Mouse (Mus musculus): ENCODE results near the gene Jam3. TPM values are rescaled to one million over a fixed set of nuclear protein-coding genes. Genes with fewer than 3 reads are reported as not detected.
"Not testable (repeated sequence)": the region's sequence is repeated elsewhere in the genome, so short reads cannot be mapped to it uniquely, and the experiment has no call there.

The Jam3 gene
- polyA plus RNA-seq, 1 experiment from 2014 or later: 103 TPM

DNA sequence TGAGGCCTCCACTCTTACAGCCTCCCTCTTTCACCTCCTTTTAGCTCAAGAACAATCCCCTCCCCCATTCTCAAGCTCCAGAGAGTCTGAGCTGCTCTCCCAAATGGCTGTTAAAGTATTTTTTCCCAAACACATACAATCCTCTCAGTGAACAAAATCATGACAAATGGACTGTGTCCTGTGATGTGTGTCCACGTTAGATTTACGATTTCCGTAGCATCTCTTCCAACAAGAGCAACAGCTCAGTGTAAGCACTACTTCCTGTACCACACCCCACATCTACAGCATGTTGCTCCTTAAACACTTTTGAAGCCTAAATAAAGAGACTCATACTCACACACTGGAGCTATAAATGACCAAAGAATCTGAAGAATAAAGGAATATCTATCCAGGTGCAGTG, 10.4 kb upstream of the Jam3 start:
- no peak overlapping the region for H3K4me3 ChIP-seq (replicated peaks)
- 79% methylated on average over 3 of the region's 3 CpGs for WGBS
- H3K9me3 ChIP-seq: no peaks in the 10 kb centered on the region
- peaks cover 3% of the 10 kb centered on the region; the same call in 1 of the 2 replicates for H3K4me1 ChIP-seq (replicated peaks)
- no peaks in the 10 kb centered on the region for H3K36me3 ChIP-seq
- no peak overlapping the region for H3K27ac ChIP-seq
- no peak overlapping the region for H3K9ac ChIP-seq (replicated peaks)
- ATAC-seq: no peak
- H3K4me2 ChIP-seq (replicated peaks): no peak overlapping the region
- H3K27me3 ChIP-seq: no peaks in the 10 kb centered on the region

DNA sequence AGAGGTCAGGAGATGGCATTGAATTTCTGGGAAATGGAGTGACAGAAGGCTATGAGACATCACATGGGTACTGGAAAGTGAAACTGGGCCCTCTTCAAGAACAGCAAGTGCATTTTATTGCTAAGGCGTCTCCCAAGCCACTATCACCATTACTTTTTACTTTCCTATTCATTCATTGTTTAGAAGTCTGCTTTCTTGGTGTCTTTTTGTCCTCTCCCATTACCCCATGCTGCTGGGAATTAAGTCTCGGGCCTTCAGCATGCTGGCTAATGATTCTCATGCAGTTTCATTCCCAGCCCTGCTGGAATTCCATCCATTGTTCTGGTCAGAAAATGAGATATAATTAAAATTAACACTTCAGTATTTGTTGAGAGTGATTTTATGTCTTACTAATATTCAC, 9.7 kb upstream of the Jam3 start:
- no peaks in the 10 kb centered on the region for H3K9me3 ChIP-seq
- no peak for ATAC-seq
- H3K9ac ChIP-seq (replicated peaks): no peak overlapping the region
- no peak overlapping the region for H3K4me3 ChIP-seq (replicated peaks)
- WGBS: 12% methylated on average over 2 of the region's 2 CpGs
- no peak overlapping the region for H3K4me2 ChIP-seq (replicated peaks)
- no peaks in the 10 kb centered on the region for H3K27me3 ChIP-seq
- H3K27ac ChIP-seq: no peak overlapping the region
- no peaks in the 10 kb centered on the region for H3K36me3 ChIP-seq
- H3K4me1 ChIP-seq (replicated peaks): peaks cover 3% of the 10 kb centered on the region; the same call in 1 of the 2 replicates

DNA sequence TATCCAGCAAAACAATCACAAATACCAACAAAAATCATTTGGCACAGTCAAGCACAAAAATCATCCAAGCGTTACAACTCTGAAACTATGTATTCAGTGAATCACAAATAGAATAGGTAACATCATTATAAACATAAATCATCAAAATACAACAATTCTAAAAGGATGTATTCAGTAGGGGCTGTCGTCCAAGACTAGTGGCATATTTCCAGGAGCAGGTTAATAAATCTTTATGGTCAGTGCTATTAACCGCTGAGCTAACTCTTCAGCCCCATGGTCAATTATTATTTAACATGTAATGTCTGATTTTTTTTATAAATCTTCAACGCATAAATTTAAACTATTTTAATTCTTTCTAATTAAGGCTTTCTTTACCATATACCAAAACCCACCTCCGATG, 8.4 kb upstream of the Jam3 start:
- 82% methylated on average over 5 of the region's 5 CpGs for WGBS
- not testable (repeated sequence) for H3K27me3 ChIP-seq

DNA sequence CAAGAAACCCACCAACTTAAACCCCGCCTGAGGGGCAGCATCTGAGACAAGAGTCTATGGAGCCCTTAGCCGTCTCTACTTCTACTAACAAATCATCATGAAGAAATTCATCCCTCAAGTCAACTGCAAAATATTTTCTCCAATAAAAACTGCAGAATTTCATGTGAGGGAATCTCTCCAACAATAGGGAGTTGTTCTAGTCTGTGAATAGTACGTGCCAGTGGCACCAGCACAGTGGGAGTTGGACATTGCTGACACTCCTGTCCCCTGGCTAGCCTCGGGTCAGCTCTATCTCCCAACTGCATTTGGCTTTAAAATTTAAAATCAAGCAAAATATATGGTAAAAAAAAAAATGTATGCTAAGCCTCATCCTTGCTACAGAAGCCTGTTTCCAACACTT, 1.4 kb downstream of the Jam3 start:
- H3K9me3 ChIP-seq: no peaks in the 10 kb centered on the region
- no peak for ATAC-seq
- H3K27me3 ChIP-seq: no peaks in the 10 kb centered on the region
- 44% methylated on average over 4 of the region's 4 CpGs for WGBS
- H3K4me2 ChIP-seq (replicated peaks): peak overlapping the region; percentile 77
- H3K9ac ChIP-seq (replicated peaks): peak overlapping the region; percentile 89
- peak overlapping the region; percentile 69 for H3K4me3 ChIP-seq (replicated peaks)
- 0 out of 2 replicates have a peak overlapping the region, but pooled peaks have one; percentile 96 for H3K27ac ChIP-seq
- H3K4me1 ChIP-seq (replicated peaks): peaks cover 62% of the 10 kb centered on the region
- H3K36me3 ChIP-seq: no peaks in the 10 kb centered on the region

More for the DNA sequence above, 8.4 kb upstream of the Jam3 start:
- H3K4me3 ChIP-seq (replicated peaks); H3K4me1 ChIP-seq (replicated peaks); H3K9ac ChIP-seq (replicated peaks); H3K36me3 ChIP-seq; H3K27ac ChIP-seq; H3K9me3 ChIP-seq; ATAC-seq; H3K4me2 ChIP-seq (replicated peaks): not testable (repeated sequence)

DNA sequence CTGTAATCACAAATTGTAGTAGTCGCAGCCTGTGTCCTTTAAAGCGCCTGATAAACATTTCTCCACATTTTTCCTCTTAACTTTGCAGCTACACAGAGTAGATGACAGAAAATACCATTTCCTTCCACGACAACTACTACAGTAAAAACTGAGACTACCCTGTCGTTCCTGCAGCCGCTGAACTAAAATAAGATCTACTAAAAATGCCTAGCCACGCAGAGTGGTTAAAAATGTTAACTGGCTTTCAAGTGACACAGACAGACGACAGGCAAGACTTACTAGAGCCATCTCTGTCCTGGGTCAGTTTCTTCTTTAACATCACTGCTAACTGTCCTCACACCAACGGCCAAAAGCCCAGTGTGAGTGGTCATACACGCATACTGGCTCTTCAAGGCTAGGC, 5.4 kb downstream of the Jam3 start:
- Histone ChIP-seq H3K36me3 (peaks cover 14% of the 10 kb centered on the region; the same call in 1 of the 2 replicates), H3K4me3 (replicated peaks) (no peak overlapping the region), H3K4me1 (replicated peaks) (peaks cover 72% of the 10 kb centered on the region), H3K27ac (peak overlapping the region; percentile 84), H3K4me2 (replicated peaks) (peak overlapping the region; percentile 45), H3K9ac (replicated peaks) (peak overlapping the region; percentile 32; the same call in 1 of the 2 replicates), H3K9me3 (no peaks in the 10 kb centered on the region), H3K27me3 (no peaks in the 10 kb centered on the region)
- 49% methylated on average over 9 of the region's 9 CpGs for WGBS
- no peak for ATAC-seq

DNA sequence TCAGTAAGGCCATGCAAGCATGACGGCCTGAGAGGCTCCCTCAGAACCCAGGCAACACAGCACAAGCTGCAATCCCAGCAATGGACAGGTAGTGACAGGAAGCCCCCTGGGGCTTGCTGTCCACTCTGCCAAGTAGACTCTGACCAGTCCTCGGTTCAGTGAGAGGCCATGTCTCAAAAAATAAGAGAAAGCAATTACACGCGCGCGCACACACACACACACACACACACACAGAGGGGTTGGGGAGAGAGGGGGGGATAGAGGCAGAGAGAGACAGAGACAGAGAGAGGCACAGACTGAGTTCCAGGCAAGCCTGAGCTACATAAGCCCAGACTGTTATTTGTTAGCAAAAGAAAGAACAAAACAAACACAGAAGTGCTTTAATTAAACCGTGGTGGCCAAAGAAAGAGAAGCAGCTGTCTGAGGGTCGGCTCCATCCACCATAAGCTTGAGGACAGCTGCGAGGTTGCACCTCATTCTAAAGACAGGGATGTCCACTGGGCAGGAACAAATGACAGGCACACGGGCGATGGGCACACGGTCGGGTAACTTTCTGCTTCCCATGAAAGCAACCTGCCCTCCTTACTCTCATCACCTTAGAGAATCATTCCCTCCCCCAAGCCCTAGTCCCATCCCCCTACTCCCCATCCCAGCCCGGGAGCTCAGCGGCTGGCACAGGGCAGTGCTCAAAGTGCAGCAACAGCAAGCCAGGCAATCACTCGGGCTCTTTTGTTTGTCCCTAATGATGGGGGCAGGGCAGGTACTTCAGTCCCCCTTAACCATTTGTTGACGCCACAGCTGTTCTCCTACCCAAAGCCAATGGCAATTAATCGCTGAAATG, 6.4 kb downstream of the Jam3 start:
- peaks cover 64% of the 10 kb centered on the region for H3K4me1 ChIP-seq (replicated peaks)
- H3K9ac ChIP-seq (replicated peaks): peak overlapping the region; percentile 40; the same call in 1 of the 2 replicates

DNA sequence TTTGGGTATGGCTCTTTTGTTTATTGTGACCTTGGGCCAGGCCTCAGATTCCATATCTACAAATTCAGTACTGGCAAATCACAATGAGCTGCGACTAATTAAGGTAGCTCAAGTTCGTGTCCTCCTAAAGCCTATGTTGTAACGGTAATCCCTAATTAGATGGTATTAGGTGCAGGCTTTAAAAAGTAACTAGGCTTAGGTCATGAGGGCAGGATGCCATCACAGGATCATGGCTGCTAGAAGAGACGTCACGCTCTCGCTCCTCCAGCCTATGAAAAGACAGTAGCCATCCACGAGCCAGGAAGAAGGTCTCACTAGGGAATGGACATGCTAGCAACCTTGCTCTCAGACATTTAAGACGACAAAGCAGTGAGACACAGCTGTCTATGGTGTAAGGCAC, 7.3 kb downstream of the Jam3 start:
- Histone ChIP-seq H3K9ac (replicated peaks) (no peak overlapping the region), H3K27me3 (no peaks in the 10 kb centered on the region), H3K4me3 (replicated peaks) (no peak overlapping the region), H3K9me3 (no peaks in the 10 kb centered on the region), H3K4me2 (replicated peaks) (no peak overlapping the region; the same call in 1 of the 2 replicates), H3K4me1 (replicated peaks) (peaks cover 55% of the 10 kb centered on the region), H3K27ac (no peak overlapping the region), H3K36me3 (peaks cover 14% of the 10 kb centered on the region; the same call in 1 of the 2 replicates)
- ATAC-seq: no peak
- 69% methylated on average over 8 of the region's 8 CpGs for WGBS

More for the DNA sequence above, 6.4 kb downstream of the Jam3 start:
- Histone ChIP-seq H3K36me3 (peaks cover 14% of the 10 kb centered on the region; the same call in 1 of the 2 replicates), H3K27me3 (no peaks in the 10 kb centered on the region), H3K9me3 (no peaks in the 10 kb centered on the region), H3K27ac (peak overlapping the region; percentile 84), H3K4me2 (replicated peaks) (peak overlapping the region; percentile 45), H3K4me3 (replicated peaks) (peak overlapping the region; percentile 22)
- ATAC-seq: peak; percentile 90
- 13% methylated on average over 18 of the region's 18 CpGs for WGBS

DNA sequence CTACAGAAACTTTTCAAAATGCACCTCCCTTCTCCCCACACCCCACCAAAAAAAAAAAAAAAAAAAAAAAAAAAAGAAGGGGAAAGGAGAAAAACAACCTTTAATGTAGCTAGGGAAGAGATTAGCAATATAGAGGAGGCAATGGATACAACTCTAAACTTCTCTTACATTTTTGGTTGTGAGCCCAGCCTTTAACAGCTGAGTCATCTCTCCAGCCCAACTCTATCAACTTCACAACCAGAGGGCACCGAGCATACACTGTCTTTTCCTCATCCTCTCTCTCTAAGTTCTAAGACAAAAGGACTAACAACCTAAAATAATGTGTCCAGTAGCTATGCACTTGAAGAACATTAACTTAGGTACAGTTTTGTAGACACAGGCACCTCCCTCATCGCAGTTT, 8.4 kb downstream of the Jam3 start:
- no peak overlapping the region for H3K4me3 ChIP-seq (replicated peaks)
- no peak overlapping the region for H3K9ac ChIP-seq (replicated peaks)
- H3K36me3 ChIP-seq: peaks cover 23% of the 10 kb centered on the region
- H3K4me1 ChIP-seq (replicated peaks): peaks cover 44% of the 10 kb centered on the region
- no peak overlapping the region for H3K27ac ChIP-seq
- H3K4me2 ChIP-seq (replicated peaks): no peak overlapping the region
- ATAC-seq: no peak
- H3K9me3 ChIP-seq: no peaks in the 10 kb centered on the region
- 98% methylated on average over 2 of the region's 2 CpGs for whole genome bisulfite sequencing
- H3K27me3 ChIP-seq: no peaks in the 10 kb centered on the region

DNA sequence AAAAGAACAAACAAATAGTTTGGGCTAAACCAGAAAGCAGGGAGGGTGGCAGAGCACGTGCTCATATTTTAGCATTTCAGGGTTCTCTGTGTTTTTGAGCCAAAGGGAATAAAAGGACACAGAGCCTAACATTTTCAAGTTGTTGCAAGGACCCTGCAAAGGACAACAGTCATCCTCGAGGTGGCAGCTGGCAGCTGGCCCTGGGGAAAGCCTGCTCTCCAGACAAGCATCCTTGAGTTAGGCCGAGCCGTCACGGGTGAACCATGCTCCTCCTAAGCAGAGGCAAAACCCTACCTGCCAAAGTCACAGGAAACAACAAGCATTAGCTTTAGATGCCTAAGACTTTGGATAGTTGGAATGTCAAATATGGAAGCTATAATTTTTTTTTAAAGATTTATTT, 10.2 kb downstream of the Jam3 start:
- H3K4me3 ChIP-seq (replicated peaks): no peak overlapping the region
- H3K36me3 ChIP-seq: peaks cover 39% of the 10 kb centered on the region
- H3K27ac ChIP-seq: no peak overlapping the region
- peaks cover 26% of the 10 kb centered on the region for H3K4me1 ChIP-seq (replicated peaks)
- H3K4me2 ChIP-seq (replicated peaks): no peak overlapping the region
- no peak overlapping the region for H3K9ac ChIP-seq (replicated peaks)
- ATAC-seq: no peak
- 76% methylated on average over 5 of the region's 5 CpGs for WGBS
- no peaks in the 10 kb centered on the region for H3K9me3 ChIP-seq
- H3K27me3 ChIP-seq: no peaks in the 10 kb centered on the region

DNA sequence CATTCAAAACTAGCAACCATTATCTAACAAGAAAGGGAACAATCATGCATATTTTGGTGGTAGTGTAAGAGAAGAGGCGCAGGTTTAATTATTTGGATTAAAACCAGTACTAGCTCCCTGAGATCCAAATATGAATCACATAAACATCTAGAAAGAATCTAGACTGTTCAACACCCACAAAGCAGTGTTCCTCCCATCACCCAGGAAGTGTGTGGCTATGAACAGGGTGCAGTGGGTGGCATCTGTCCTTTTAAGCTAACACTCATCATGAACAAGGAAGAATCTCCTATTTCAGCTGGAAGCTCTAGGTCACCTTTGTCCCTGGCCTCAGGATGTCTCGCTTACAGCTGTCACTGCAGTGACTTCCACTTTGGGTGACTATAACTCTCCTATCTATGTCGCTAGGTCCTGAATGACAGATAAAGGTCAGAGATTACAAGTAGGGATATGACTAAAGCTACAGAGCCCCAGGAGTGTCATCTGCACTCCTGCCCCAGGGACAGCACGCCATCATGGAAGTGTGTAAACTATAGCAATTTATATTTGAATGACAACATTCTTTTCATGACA, 10.9 kb downstream of the Jam3 start:
- no peak for ATAC-seq
- WGBS: 89% methylated on average over 4 of the region's 4 CpGs
- Histone ChIP-seq H3K27ac (no peak overlapping the region), H3K36me3 (peaks cover 41% of the 10 kb centered on the region), H3K4me1 (replicated peaks) (peaks cover 19% of the 10 kb centered on the region), H3K4me3 (replicated peaks) (no peak overlapping the region), H3K9me3 (no peaks in the 10 kb centered on the region), H3K4me2 (replicated peaks) (no peak overlapping the region), H3K9ac (replicated peaks) (no peak overlapping the region), H3K27me3 (no peaks in the 10 kb centered on the region)

DNA sequence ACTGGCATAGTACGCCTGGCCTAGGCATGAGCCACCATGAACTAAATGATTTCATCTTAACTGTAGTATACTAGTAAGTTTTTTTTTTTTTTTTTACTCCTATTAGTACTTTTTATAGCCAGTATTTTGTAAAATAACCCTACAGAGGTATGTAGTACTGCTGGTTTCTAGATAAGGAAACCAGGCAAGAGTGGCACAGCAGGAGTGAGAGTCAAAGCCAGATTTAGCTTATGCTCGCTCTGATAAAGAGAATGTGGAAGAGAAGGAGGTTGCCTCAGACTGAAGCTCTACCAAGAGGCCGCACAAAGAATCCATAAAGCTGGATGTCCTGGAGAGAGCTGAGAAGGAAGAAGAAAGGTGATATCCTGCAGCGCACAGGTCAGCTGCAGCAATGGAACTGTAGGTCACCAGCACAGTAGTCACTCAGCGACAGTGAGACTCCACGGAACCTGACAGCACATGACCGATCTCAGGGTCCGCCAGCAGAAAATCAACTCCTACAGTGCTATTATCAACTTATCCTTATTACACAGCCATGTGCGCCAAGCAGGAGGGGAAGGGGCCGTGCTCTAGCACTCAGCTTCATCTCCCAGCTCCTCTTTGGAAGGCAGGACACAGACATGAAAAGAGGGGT, 14.7 kb downstream of the Jam3 start:
- WGBS: 97% methylated on average over 10 of the region's 10 CpGs
- ATAC-seq: no peak; the same call in 1 of the 2 replicates

DNA sequence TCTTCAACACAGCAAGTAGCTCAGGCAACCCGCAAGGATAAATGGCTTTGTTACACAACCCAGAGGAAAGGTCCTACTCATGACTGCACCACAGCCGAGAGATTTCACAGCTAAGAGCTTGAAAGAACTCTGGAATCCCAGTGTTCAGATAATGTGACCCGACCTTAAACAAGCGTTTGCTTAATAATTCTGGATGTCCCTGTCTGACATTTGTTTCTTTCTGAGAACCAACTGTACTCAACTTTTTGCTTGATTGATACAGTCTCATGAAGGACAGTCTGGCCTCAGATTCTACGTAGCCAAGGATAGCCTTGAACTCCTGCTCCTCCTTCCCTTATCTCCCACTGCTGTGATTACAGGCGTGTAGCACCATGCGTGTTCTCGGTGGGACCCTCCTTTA, 18.6 kb downstream of the Jam3 start:
- WGBS: 86% methylated on average over 8 of the region's 8 CpGs
- Histone ChIP-seq H3K9me3 (no peaks in the 10 kb centered on the region), H3K4me2 (replicated peaks) (no peak overlapping the region), H3K27me3 (no peaks in the 10 kb centered on the region), H3K27ac (no peak overlapping the region), H3K4me3 (replicated peaks) (no peak overlapping the region), H3K4me1 (replicated peaks) (0 out of 2 replicates have a peak, but pooled peaks cover 3% of the 10 kb centered on the region), H3K9ac (replicated peaks) (no peak overlapping the region), H3K36me3 (peaks cover 21% of the 10 kb centered on the region)
- ATAC-seq: no peak

More for the DNA sequence above, 14.7 kb downstream of the Jam3 start:
- Histone ChIP-seq H3K4me1 (replicated peaks) (no peaks in the 10 kb centered on the region), H3K9me3 (no peaks in the 10 kb centered on the region), H3K27me3 (no peaks in the 10 kb centered on the region), H3K36me3 (peaks cover 31% of the 10 kb centered on the region), H3K4me2 (replicated peaks) (no peak overlapping the region), H3K4me3 (replicated peaks) (no peak overlapping the region), H3K27ac (no peak overlapping the region), H3K9ac (replicated peaks) (no peak overlapping the region)
